Mouse (Mus musculus) midbrain, embryonic 10.5 days (tissue): ENCODE results near the gene Pcx. TPM values are rescaled to one million over a fixed set of nuclear protein-coding genes. Genes with fewer than 3 reads are reported as not detected.
A peak's percentile ranks its signal among the peaks of the same experiment; 100 is the strongest.

Experiments used
- DNase-seq: peaks from one replicate; pipeline ENCODE4 v3.0.0-alpha.2; 2017; ENCODE audit warnings: low spot score
- H3K27ac ChIP-seq: fragments of 300-500 bp; sonication (generic); replicated peaks from 2 replicates; pipeline ENCODE4 v1.5.1; 2016; ENCODE audit warnings: mild to moderate bottlenecking
- H3K27me3 ChIP-seq: fragments of 300-500 bp; sonication (generic); 2 replicates; pipeline ENCODE4 v1.6.1; 2016; ENCODE audit warnings: low read depth, mild to moderate bottlenecking; ENCODE audit not compliant: poor library complexity, severe bottlenecking
- H3K36me3 ChIP-seq: fragments of 300-500 bp; sonication (generic); 2 replicates; pipeline ENCODE4 v1.6.1; 2016; ENCODE audit warnings: mild to moderate bottlenecking, moderate library complexity
- H3K4me1 ChIP-seq: fragments of 300-500 bp; sonication (generic); 2 replicates; pipeline ENCODE4 v1.6.1; 2016
- H3K4me3 ChIP-seq: fragments of 300-500 bp; sonication (generic); 2 replicates; pipeline ENCODE4 v1.5.1; 2016; ENCODE audit warnings: mild to moderate bottlenecking, moderate library complexity
- H3K9me3 ChIP-seq: fragments of 300-500 bp; sonication (generic); replicated peaks from 2 replicates; pipeline ENCODE4 v1.6.1; 2016; ENCODE audit warnings: mild to moderate bottlenecking
- WGBS: fragments of 180-500 bp; shearing (Covaris S2); methylation state at CpG from one replicate; pipeline ENCODE4 v1.1.7; 2016; 5-methylcytosine and 5-hydroxymethylcytosine counted together
- polyA plus RNA-seq: library from polyadenylated mRNA; unstranded; fragments of >200 nt; fragmentation: Nextera tagmentation; extraction: Ambion mirVana; gene quantifications from 2 replicates; pipeline ENCODE4 v1.2.1, GENCODE M21; 2016

Pcx gene
- 20.9 and 24.1 TPM in 2 replicates for polyA plus RNA-seq

- under 1% methylated on average over 82 of the region's 82 CpGs for WGBS
- Histone ChIP-seq H3K9me3 (no peaks in the 10 kb centered on the region), H3K36me3 (no peaks in the 10 kb centered on the region)
Observed at GRCm38 (mm10) chr19:4509986-4510963, at the start of gene Pcx. Gene Pcx (plus strand): TSS chr19:4510472.

GRCm38 (mm10) chr19:4461981-4462380 is 48.3 kb upstream of the Pcx start:
- H3K27ac ChIP-seq: no peak overlapping the region
- 89% methylated on average over 8 of the region's 8 CpGs for WGBS
- DNase-seq: no peak

More at GRCm38 (mm10) chr19:4509986-4510963, at the start of gene Pcx:
- H3K27me3 ChIP-seq: peaks cover 12% of the 10 kb centered on the region; the same call in 1 of the 2 replicates
- peaks cover 16% of the 10 kb centered on the region for H3K4me1 ChIP-seq
- peak within 1 kb of the TSS; percentile 71 for H3K27ac ChIP-seq
- peak within 1 kb of the TSS; percentile 84 for H3K4me3 ChIP-seq
- peak; percentile 100 for DNase-seq

GRCm38 (mm10) chr19:4464666-4465065 is 45.6 kb upstream of the Pcx start:
- WGBS: 87% methylated on average over 4 of the region's 4 CpGs
- Histone ChIP-seq H3K36me3 (no peaks in the 10 kb centered on the region), H3K9me3 (no peaks in the 10 kb centered on the region), H3K4me3 (no peak overlapping the region), H3K27ac (no peak overlapping the region), H3K27me3 (no peaks in the 10 kb centered on the region), H3K4me1 (no peaks in the 10 kb centered on the region)
- no peak for DNase-seq

More at GRCm38 (mm10) chr19:4461981-4462380, 48.3 kb upstream of the Pcx start:
- H3K9me3 ChIP-seq: no peaks in the 10 kb centered on the region
- no peak overlapping the region for H3K4me3 ChIP-seq
- no peaks in the 10 kb centered on the region for H3K4me1 ChIP-seq
- H3K27me3 ChIP-seq: 0 out of 2 replicates have a peak, but pooled peaks cover under 1% of the 10 kb centered on the region
- no peaks in the 10 kb centered on the region for H3K36me3 ChIP-seq

- Histone ChIP-seq H3K4me3 (no peak overlapping the region), H3K36me3 (no peaks in the 10 kb centered on the region), H3K4me1 (no peaks in the 10 kb centered on the region), H3K27me3 (no peaks in the 10 kb centered on the region), H3K27ac (no peak overlapping the region), H3K9me3 (no peaks in the 10 kb centered on the region)
- DNase-seq: no peak
- 31% methylated on average over 5 of the region's 5 CpGs for WGBS
Observed at GRCm38 (mm10) chr19:4468363-4468762, 41.9 kb upstream of the Pcx start.

GRCm38 (mm10) chr19:4473549-4473948 is 36.7 kb upstream of the Pcx start:
- Histone ChIP-seq H3K36me3 (no peaks in the 10 kb centered on the region), H3K27me3 (peaks cover 47% of the 10 kb centered on the region), H3K27ac (no peak overlapping the region), H3K9me3 (no peaks in the 10 kb centered on the region), H3K4me1 (peaks cover 13% of the 10 kb centered on the region), H3K4me3 (no peak overlapping the region)
- no peak for DNase-seq
- WGBS: 90% methylated on average over 5 of the region's 5 CpGs

- Histone ChIP-seq H3K36me3 (no peaks in the 10 kb centered on the region), H3K4me3 (no peak overlapping the region), H3K27me3 (peaks cover 55% of the 10 kb centered on the region), H3K27ac (no peak overlapping the region), H3K9me3 (no peaks in the 10 kb centered on the region), H3K4me1 (peaks cover 13% of the 10 kb centered on the region)
- DNase-seq: no peak
- WGBS: 55% methylated on average over 3 of the region's 3 CpGs
Observed at GRCm38 (mm10) chr19:4474739-4475138, 35.5 kb upstream of the Pcx start.

GRCm38 (mm10) chr19:4475224-4475925 is 34.9 kb upstream of the Pcx start:
- no peak overlapping the region for H3K27ac ChIP-seq
- H3K4me3 ChIP-seq: no peak overlapping the region
- DNase-seq: no peak
- peaks cover 55% of the 10 kb centered on the region for H3K27me3 ChIP-seq
- no peaks in the 10 kb centered on the region for H3K36me3 ChIP-seq
- WGBS: 82% methylated on average over 11 of the region's 11 CpGs
- peaks cover 13% of the 10 kb centered on the region for H3K4me1 ChIP-seq
- H3K9me3 ChIP-seq: no peaks in the 10 kb centered on the region

GRCm38 (mm10) chr19:4476601-4477257 is 33.5 kb upstream of the Pcx start:
- H3K27me3 ChIP-seq: peaks cover 55% of the 10 kb centered on the region
- H3K4me1 ChIP-seq: peaks cover 13% of the 10 kb centered on the region
- H3K4me3 ChIP-seq: peak overlapping the region; percentile 68
- H3K27ac ChIP-seq: peak overlapping the region; percentile 53
- DNase-seq: peak; percentile 59
- no peaks in the 10 kb centered on the region for H3K36me3 ChIP-seq
- 1% methylated on average over 67 of the region's 70 CpGs for WGBS
- H3K9me3 ChIP-seq: no peaks in the 10 kb centered on the region

GRCm38 (mm10) chr19:4477345-4478189 is 32.7 kb upstream of the Pcx start, which contains the start of gene Syt12:
Gene Syt12 (minus strand): TSS chr19:4477447.
- WGBS: 36% methylated on average over 20 of the region's 21 CpGs
- peaks cover 55% of the 10 kb centered on the region for H3K27me3 ChIP-seq
- no peaks in the 10 kb centered on the region for H3K9me3 ChIP-seq
- H3K36me3 ChIP-seq: no peaks in the 10 kb centered on the region
- no peak for DNase-seq
- peak within 1 kb of the TSS; percentile 68 for H3K4me3 ChIP-seq
- peaks cover 13% of the 10 kb centered on the region for H3K4me1 ChIP-seq
- H3K27ac ChIP-seq: peak within 1 kb of the TSS; percentile 53

- Histone ChIP-seq H3K9me3 (no peaks in the 10 kb centered on the region), H3K27me3 (peaks cover 55% of the 10 kb centered on the region), H3K4me1 (peaks cover 13% of the 10 kb centered on the region), H3K27ac (no peak overlapping the region), H3K36me3 (no peaks in the 10 kb centered on the region), H3K4me3 (no peak overlapping the region)
- WGBS: 42% methylated on average over 1 of the region's 1 CpGs
- no peak for DNase-seq
Observed at GRCm38 (mm10) chr19:4478190-4478516, 32.1 kb upstream of the Pcx start.

- no peaks in the 10 kb centered on the region for H3K9me3 ChIP-seq
- 87% methylated on average over 2 of the region's 2 CpGs for WGBS
- no peaks in the 10 kb centered on the region for H3K36me3 ChIP-seq
- H3K4me1 ChIP-seq: peaks cover 20% of the 10 kb centered on the region
- no peak overlapping the region for H3K4me3 ChIP-seq
- no peak overlapping the region for H3K27ac ChIP-seq
- peaks cover 40% of the 10 kb centered on the region for H3K27me3 ChIP-seq
- DNase-seq: no peak
Observed at GRCm38 (mm10) chr19:4480041-4480440, 30.2 kb upstream of the Pcx start.

GRCm38 (mm10) chr19:4481326-4481725 is 28.9 kb upstream of the Pcx start:
- H3K9me3 ChIP-seq: no peaks in the 10 kb centered on the region
- H3K36me3 ChIP-seq: no peaks in the 10 kb centered on the region
- H3K27me3 ChIP-seq: peaks cover 28% of the 10 kb centered on the region
- WGBS: 65% methylated on average over 4 of the region's 4 CpGs
- no peak overlapping the region for H3K27ac ChIP-seq
- peaks cover 18% of the 10 kb centered on the region for H3K4me1 ChIP-seq
- no peak for DNase-seq
- H3K4me3 ChIP-seq: no peak overlapping the region
